Mouse (Mus musculus) embryo, embryonic 11.5 days (tissue): Measurements from ENCODE around the gene Kif3a.

Source experiments
- DNase-seq: peaks from one replicate; pipeline ENCODE4 v3.0.0-alpha.2; 2012; ENCODE audit warnings: low read depth, low spot score

Kif3a gene

DNA sequence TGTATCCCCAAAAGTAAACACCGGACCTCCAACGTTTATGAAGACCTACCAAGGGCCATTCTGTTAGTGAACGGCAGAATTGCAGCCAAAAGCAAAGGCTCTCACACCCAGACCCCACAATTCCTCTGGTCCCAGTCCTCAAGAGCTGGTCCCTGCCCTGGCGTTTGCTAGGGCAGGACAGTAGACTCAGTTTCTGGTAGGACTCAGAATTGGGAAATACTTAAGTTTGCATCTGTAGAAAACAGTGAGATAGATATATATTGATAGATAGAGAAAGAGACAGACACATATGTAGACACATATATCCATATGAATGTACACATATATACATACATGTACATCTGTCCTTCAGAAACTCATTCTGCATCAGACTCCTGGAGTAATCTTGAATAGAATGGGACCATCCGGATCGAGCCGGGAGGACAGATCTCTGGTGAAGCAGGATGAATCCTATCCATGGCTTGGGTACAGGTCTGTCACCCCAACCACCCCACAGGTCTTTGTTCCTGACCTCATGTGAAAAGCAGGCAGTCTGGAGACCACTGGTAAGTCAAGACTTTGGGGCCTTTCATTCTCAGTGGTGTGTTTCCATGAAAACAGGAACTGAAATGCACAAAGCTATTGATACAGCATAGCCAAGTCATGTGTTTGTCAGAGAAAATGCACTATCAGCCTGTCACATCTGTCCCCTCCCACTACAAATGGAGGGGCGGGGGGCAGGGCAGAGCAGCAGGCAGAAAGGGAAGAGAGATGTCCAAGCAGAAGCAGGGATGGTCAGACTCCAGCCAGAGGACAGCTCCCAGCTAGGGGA, 49.8 kb downstream of the Kif3a start:
- no peak for DNase-seq

DNA sequence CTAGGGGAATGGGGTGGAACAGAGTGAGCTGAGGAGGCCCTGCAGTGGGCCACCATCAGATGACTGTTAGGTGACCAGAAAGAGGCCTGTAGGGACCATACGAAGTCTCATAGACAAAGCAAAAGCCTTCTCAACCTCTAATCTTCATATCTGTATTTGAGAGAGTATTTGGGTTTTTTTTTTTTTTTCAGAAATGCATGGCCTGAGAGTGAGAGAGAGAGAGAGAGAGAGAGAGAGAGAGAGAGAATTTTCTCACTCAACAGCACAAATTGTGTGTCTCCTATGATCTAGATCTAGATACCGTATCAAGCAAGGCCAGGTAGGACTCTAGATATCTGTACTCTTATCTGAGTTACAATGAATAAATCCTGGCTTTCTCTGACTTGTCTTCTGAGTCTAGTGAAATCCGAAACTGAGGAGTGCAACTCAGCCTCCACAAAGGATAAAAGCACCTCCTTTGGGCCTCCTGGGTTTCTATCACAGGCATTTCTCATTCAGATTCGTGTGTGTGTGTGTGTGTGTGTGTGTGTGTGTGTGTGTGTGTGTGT, 50.5 kb downstream of the Kif3a start:
- no peak for DNase-seq

DNA sequence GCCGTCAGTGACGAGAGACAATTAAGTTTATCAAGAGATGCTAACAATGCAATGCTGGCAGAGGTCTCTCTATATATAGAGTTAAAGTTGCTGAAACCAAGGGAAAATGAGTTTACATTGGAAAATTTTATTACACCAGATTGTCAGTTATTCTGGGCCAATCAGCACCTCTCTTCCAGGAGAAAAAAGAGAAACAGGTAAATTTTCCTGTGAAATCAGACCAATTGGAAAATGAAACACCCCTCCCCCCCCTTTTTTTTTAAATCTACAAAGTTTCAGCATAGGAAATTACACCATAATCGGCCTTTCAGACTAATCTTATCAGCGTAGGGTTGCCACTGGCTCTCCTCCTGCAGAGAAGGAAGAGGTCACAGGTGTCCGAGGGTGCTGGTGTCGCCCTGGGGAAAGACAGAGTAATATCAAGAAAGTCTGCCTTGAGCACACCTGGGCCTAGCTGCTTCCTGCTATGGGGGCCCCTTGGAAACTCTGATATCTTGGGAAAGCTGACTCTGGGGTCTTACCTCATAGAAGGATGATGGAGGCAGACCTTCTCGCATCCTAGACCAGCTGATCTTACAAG, 51.5 kb downstream of the Kif3a start, which contains the start of gene Il4:
Gene Il4 (minus strand): TSS at position 51 of the 580 bp plus-strand sequence.
- no peak for DNase-seq

DNA sequence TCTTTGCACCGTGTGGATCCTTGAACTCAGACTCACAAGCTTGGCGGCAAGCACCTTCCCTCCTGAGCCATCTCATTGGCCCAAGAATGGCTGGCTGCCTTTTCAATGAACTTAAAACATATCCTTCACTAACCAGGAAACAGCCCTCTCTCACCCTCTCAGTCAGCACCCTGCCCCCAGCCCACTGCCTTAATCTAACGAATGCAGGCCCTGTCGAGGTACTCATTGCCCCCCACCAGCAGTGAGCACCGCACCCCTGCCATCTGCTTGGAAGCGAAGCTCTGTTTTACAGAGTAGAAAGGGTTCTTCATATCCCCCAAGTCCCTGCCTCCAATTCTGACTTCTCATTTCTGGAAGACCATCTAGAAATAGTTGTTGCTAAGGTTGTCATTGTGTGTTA, 52.2 kb downstream of the Kif3a start:
- DNase-seq, result no peak

DNA sequence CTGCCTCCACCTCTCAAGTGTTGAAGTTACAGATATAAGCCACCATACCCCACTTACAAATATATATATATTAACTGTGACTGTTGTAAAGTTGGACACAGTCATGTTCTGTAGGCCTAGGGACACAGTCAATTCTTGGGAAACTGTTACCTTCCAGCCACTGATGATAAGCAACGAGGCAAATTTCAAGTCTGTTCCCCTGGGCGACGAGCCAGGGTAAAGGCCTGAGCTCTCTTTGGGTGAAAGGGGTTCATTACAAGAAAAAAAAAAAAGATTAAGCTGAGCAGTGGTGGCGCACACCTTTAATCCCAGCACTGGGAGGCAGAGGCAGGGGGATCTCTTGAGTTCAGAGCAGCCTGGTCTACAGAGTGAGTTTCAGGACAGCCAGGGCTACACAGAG, 52.9 kb downstream of the Kif3a start:
- no peak for DNase-seq

DNA sequence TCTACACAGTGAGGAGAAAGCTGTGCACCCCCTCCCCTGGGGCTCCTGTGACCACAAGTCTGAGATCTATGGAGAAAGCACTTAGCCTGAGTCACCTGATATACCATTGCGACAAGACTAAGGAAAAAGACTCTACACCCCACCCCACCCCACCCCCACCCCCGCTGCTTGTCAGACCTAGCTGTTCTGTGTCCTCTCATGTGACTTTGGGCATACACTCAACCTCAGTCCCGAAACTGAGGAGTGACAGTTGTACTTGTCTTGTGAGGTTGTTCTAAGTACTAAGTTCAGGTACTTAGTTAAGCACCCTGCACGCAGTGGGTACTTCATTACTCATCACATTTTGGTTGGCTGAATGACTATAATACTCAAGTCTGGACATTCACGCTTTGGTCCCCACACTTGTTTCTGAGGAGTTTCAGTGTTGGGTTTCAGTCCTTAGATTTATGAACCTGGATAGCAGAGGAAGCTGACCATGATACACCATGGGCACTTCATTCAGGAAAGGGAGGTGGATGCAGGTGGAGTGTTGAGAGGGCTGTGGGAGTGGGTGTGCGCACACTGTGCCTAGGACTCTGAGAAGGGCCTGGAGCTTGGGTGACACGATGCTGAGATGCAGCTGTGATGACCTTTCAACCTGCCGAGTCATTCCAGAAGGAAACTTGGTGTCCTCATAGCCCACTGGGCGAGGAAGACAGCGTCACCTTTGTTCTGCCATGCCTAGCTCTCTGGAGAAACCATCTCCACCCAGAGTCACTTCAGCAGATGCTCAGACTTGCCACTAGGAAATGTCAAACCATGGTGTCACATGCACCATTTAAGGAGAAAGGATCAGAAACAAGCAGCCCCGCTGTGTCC, 54.6 kb downstream of the Kif3a start:
- DNase-seq, result no peak

DNA sequence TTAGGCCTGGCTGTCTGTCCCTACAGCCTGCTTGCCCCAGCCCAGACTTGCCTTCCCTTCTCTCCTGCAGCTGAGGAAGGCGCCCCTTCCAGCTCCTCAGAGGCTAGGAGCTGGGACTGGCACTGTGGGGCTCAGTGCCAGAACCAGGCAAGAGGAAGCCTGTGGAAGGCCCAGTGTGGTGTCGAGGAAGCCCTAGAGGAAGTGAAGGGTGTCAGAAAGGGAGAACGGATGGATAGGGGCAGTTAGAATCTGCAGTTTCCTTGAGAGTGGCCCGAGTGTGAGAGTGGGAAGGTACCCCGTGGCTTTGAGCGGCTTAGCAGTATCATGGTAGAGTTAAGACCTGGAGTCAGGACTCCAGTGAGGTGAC, 55.2 kb downstream of the Kif3a start:
- DNase-seq, result no peak

DNA sequence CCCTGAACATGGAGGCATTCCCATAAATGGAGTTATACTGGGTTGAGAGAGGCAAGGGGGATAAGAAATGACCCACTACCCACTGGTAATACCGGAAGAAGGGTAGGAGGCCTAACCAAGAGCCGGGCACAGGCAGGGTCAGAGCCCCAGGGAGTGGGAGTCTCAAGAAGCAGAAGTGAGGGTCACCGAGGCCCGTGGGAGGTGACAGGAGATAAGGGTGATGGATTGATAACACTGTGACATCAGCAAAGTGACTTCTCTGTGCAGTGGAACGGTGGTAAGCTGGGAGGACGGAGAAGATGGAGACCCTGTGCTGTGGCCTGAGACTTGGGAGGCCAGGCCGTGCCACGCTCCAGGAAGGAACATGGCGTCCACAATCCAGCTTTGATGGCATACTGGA, 56.4 kb downstream of the Kif3a start:
- DNase-seq, result no peak

DNA sequence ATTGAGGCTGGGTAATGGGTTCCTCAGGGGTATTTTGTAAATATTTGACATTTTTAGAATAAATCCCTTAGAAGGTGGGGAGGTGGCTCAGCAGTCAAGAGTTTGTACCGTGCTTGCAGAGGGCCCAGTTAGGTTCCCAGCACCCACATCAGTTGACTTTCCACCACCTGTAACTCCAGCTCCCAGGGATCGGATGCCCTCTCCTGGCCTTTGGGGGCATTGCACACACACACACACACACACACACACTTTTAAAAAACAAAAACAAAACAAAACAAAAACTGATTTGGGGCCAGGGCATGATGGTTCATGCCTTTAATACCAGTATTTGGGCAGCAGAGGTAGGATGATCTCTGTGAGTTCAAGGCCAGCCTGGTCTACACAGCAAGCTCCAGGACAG, 56.9 kb downstream of the Kif3a start:
- DNase-seq, result no peak

DNA sequence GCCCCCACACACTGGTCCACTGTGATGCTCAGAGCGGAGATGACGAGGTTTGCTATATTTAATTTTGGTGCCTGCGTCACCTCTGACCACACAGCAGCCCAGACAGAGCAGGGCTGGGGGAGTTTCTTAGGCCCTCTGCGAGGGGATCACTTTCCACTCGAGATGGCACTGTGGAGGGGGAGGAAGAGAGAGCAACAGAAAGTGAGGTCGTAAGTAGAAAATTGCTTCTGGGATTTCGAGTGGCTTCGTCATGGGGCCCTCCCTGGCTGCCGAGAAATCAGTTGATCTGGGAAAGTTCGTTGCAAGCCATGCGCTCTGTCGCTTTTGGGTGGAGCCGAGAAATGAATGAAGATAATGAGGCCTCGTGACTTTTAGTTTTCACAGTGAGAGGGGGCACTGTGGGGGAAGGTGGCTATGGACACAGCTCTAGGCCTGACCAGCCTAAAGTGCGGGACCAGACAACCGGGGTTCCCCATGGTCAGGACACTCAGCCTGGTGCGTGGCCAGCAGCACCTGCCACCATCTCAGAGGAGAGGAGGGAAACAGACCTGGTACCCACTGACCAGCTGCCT, 59.7 kb downstream of the Kif3a start:
- DNase-seq, result no peak

DNA sequence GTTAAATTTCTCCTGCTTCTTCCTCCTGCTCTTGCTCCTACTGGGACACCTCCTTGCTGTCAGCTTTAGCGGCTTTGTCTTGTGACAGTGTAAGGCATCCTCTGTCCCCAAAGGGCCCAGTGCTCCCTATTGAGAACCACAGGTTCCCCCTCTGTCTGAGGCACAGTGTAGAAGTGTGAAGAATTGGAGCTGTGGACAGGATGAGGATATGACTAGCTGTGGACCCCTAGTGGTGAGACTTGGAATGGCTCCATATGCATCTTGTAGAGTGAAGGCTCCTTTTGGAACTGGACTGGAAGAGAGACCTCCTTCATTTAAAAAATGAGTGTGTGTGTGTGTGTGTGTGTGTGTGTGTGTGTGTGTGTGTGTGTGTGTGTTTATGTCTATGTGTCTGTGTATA, 60.7 kb downstream of the Kif3a start:
- peak; percentile 78 for DNase-seq

DNA sequence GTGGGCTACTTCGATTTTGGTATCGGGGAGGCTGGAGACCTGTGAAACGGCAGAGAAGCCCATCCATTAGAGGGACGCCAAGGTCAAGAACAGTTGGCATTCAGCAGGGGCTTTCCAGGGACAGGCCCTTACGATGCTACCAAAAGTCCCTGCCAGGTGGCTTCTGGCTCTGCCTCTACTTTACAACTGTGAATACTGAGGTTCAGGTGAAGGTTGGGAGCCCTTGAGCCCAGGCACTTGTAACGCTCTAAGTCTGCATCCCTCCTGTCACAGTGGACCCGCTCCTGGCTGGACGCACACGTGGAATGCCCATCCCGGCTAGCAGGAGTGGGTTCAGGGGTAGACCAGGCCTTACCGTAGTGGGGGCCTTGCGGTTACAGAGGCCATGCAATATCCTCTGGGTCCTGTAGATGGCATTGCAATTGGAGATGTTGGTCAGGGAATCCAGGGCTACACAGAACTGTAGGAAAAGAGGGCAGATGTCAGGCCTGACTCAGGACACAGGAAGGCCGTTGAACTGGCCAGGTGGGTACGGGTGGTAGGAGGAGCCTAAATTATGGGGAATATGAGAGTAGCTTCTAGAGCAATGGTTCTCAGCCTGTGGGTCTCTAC, 65.0 kb downstream of the Kif3a start:
- no peak for DNase-seq

DNA sequence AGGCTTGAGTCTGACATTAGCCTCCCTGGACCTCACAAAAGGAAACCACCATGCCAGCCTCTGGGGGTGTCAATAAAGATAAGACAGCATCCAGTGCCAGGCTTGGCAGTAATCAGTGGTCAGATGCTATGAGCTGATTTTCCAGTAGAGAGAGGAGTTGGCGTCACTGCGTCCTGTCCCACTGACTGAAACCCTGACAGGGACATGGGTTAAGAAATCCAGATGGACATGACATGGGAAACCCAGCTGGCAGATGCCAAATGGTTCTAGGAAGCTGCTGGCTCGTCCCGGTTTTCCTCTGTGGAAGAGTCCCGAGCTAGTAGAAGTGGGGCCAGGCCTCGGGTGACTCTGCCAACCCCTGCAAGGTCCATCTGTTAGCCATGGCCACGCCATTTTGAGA, 66.5 kb downstream of the Kif3a start:
- no peak for DNase-seq

DNA sequence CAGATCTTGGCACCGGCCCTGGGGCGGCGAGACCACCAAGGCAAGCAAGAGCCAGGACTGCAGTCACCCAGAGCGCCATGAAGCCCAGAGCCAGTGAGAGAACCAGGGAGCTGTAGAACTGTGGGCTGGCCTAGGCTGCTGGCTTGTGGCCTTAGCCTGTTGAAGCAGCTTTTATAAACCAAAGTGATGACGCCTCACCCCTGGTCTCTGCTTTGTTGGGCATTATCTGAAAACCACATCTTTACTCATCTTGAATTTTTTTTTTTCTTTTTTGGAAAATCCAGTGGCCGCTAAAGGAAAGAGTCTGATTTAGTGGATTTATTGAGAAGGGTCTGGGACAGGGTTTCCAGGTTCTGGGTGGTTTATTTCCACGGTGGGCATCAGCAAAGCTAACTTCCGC, 67.4 kb downstream of the Kif3a start, which contains the start of gene Il13:
Gene Il13 (minus strand): TSS at position 147 of the 400 bp plus-strand sequence.
- no peak for DNase-seq

DNA sequence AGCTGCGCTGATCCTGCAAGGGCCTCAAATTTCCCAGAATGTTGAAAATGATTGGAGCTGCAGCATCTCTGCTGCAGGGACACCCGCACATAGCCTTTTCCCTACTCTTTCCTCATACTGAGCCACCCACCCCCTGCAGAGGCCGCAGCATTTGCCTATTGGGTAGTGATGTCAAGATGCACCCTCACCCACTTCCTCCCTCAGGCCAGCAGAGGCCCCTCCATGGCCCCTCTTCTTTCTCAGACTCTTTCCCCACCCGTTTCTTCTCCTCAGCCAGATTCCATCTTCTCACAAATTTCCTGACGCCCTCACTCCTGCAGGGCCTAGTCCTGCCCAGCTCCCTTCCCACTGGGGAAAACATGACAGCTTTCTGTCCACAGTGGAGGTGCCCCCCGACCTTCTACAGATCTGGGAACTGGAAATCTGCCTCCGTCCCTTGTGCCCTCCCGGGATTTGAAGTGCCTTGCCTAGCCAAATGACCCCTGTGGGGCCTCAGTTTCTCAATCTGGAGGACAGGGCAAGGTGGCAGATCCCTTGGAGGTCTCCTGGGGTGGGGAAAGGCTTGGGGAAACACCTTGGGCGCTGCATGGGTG, 68.5 kb downstream of the Kif3a start:
- no peak for DNase-seq

DNA sequence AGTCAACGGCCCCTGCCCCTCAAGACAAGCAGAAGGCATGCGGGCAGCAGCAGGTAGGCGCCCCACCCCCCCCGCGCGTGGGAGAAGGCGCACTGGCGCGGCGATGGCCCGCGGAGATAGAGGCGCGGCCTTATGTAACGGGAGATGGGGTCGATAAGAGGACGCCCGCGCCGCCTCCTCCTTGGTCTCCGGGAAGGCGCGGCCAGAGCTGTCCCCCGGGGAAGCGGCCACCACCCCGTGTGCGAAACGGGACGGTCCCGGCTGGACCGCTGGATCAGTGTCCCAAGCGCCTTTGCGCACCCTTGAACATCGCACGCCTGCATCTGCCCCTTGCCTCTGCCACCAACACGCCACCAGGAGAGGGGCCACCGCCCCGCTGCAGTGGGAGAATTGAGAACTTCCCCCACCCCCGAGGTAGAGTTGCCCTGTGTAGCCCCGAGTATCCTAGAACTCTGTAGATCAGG, 69.0 kb downstream of the Kif3a start:
- DNase-seq, result no peak

DNA sequence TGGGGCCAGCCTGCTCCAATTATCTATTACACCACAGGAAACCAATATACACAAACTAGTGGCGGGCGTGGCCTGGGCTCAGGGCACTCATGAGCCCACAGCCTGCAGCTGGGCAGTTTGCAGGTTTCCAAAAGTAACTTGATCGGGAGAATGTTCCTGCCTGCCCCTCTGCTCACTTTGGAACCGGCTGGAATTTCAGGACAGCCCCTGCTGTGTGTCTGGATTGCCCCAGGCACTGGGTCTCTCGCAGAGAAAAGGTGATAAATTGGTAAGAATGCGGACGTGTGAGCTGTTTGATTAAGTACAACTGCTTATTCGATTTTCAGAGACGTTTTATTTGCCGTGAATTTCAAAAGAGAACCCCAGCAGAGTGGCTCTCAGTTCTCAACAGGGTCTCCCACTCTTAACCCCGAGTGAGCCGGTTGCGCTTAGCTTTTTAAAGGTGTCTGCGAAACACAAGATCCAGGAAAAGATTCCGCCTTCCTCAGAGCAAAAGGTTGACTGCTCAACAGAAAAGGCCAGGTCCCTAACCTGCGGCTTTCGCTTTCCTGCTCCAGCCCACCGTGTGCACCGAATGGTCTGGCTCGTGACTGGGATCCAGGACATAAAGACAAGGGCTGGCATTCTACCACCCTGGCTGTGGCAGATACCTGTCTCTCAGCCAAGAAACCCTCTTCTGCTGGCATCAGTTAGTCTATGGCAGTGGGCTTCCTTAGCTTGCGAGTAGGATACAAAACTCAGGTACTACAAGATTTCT, 70.0 kb downstream of the Kif3a start:
- peak; percentile 24 for DNase-seq

DNA sequence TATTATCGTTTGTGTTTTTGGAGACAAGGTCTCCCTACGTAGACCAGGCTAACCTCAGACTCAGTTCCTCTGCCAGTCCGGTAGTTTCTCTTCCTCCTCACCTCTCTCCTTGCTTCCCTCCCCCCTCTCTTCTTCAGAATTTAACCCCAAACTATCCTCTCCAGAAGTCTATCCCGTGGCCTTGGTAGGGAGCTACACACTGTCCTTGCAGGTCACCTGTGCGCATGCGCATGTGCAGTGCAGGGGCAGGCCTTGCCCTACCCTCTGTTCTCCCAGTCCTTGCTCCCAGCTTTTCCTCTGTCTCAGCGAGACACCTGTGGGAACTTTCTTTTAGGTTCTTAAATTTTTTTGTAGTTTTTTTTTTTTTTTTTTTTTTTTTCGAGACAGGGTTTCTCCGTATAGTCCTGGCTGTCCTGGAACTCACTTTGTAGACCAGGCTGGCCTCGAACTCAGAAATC, 70.7 kb downstream of the Kif3a start:
- no peak for DNase-seq

DNA sequence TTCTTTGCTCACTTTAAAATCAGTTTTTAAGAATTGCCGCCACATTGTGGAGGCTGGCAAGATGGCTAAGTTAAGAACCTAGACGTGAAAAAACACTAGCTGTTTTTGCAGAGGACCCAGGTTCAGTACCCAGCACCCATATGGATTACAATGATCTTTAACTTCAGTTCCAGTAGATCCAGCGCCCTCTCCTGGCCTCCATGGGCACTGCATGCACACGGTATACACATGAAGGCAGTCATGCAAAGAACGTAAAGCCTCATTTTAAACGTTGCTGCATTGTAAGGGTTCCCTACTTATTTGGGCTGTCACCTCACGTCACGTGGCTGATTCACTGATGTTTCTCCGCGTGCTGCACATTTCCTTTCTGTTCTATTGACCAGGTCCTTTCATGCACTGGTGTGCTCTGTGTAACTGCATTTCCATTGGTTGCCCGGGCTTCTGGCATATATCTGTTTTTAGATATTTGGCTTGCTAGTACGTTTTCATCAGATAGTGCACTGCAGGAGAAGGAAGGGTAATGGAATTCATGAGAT, 75.6 kb downstream of the Kif3a start:
- no peak for DNase-seq

DNA sequence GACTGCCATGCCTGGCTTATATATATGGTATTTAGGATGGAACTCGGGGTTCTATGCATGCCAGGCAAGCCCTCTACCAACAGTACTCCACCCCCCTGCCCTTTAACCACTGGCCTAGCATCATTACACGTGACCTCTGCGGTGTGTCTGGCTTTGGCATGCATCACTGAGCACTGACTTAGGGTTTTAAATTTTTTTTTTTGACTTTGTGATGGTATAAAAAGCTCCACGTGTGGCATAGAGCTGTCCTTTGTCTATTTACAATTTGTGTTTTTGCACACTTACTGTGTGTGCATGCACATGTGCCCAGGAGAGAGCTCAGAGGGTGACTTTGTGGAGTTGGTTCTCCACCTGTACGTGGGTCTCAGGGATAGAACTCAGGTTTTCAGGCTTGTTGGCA, 76.8 kb downstream of the Kif3a start:
- DNase-seq, result no peak
